Mouse (Mus musculus): ENCODE measurements at regions not wholly inside any gene's neighbourhood (a gene's known extent, or its start where the extent isn't known, plus 50 kb on each side); places are given as distances from the start of the nearest gene placed in this dataset.

DNA sequence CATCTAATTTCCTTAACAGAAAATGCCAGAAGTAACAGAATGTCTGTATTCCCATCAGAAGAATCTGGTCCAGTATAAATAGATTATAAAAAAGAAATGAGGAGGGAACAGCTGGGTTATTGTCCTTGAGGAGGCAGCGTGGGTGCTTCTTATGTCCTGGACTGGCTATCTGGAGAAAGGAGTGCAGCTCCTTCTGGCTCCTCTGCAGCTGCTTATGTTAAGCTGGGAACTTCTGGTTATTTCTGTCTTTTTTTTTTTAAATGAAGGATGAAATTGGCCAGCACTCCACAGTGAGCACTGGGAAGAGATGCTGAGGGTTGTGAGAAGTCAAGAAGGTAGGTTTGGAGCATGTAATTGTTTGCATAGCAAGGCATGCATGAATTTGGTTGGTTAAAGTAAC is 441.5 kb downstream of the Ebf1 start:
- DNase-seq (ENCODE audit: low spot score in 2 of 2), result peak in 1 of 2 experiments; percentile 20

GRCm38 (mm10) chr11:45066592-45066991 is 449.5 kb downstream of the Ebf1 start:
- DNase-seq (ENCODE audit: low spot score in 2 of 2), result no peak

DNA sequence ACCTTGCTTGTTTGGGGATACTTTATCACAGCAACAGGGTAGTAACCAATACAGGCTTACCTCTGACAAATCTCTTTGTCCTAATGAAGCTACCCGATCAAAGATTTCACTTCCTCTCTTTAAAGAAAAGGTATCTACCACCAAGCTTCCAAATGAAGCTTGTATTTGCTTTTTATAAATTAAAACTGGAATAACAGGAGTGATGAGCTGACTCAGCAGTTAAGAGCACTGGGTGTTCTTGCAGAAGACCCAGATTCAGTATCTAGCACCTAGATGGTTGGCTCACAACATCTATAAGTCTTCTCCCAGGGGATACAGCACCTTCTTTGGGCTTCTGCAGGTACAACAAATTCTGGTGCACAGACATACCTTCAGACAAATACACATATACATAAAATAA is 453.2 kb downstream of the Ebf1 start:
- DNase-seq (ENCODE audit: low spot score in 2 of 2), result no peak

DNA sequence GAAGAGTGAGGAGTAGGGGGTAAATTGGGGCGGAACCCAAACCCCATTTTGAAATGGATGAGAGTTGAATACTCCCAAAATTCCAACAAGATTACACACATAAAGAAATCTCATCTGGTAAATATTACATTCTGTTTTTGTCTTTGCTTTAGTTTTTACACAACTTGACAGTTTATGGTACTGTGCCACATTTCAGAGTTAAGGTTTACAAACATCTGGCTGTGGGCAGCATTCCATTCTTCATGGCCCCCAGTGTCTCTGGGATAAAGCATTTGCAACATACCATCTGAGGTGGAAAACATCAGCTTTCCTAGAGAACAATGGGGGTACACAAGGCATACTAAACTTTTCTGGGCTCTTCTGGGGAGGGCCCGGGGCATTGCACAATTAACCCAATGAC is 454.1 kb downstream of the Ebf1 start:
- DNase-seq (ENCODE audit: low spot score in 2 of 2), result no peak

DNA sequence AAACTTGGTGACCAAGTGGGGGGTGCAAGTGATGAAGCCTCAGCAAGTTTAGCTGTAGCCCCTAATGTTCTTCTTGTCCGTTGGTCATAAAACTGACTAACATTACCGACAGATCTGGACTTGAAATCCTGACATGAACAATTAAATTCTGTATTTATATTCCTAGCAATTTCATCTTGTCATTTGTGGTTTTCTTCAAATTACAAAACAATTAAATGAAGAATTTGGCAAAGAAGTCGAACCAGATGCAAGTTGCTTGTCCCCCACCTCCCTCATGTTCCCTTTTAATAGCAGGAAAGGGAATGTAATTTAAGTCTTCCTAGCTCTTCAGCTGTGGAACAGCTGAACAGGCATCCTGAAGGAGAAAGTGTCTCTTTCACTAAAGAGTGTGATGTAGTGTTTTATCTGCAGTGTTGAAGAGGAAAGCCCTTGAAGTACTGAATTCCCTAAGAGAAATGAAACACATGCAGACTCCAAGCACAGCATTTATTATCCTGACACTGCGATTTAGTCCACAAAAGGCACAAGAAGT is 467.5 kb downstream of the Ebf1 start:
- no peak for DNase-seq (ENCODE audit: low spot score in 2 of 2)

- DNase-seq (ENCODE audit: low spot score in 2 of 2), result no peak
Observed at GRCm38 (mm10) chr11:45085145-45085544, 468.0 kb downstream of the Ebf1 start.

DNA sequence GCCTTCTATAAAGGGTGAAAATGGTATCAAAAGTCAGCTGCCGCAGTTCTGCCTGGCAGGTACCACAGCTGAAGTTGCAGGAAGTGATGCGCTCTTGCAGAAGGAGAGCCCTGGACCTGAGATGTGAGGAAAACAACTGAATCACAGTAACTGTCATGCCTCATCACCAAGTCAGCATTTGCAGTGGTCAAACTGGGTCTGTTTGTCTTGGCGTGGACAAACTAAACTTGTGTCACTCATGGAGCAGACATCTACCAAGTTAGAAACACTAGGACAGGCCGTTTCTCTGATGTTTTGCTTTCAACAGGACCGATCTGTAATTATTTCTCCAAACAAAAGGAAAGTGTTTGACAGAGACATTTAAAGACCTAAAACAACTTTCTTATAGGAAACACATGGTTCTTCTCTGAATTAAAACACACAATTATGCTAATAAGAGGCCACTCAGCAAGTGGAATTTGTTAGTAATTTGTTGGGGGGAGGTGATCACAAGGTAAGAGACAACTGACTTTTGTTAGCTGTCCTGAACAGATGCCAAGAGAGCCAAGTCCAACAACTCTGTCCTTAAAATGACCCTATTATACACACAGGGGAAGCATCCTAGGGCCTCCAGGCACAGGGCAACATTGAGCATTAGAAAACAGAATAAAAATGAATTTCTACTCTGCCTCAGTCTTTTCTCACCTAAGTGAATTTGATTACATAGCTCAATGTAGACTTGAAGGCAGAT is 470.2 kb downstream of the Ebf1 start:
- DNase-seq (ENCODE audit: low spot score in 2 of 2), result no peak

DNA sequence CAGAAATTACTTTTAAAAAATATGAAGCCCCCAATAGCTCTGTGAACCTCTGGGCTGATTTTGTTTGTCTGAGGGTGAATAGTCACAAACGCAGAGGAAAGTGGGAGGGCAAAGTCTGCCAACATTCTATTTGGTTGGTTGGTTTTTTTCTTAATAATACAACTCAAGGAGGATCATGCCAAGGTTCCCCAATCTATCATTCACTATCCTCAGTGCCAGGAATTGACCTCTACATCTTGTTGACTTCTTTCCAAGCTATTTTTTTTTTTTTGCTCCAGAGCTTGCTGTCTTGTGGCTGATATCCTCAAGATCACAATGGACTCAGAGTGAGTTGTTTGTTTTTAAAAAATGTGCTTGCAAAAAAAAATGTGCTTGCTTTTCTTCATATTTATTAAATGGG is 471.2 kb downstream of the Ebf1 start:
- no peak for DNase-seq (ENCODE audit: low spot score in 2 of 2)

- no peak for DNase-seq (ENCODE audit: low spot score in 2 of 2)
Observed at GRCm38 (mm10) chr11:45089561-45089960, 472.4 kb downstream of the Ebf1 start.

DNA sequence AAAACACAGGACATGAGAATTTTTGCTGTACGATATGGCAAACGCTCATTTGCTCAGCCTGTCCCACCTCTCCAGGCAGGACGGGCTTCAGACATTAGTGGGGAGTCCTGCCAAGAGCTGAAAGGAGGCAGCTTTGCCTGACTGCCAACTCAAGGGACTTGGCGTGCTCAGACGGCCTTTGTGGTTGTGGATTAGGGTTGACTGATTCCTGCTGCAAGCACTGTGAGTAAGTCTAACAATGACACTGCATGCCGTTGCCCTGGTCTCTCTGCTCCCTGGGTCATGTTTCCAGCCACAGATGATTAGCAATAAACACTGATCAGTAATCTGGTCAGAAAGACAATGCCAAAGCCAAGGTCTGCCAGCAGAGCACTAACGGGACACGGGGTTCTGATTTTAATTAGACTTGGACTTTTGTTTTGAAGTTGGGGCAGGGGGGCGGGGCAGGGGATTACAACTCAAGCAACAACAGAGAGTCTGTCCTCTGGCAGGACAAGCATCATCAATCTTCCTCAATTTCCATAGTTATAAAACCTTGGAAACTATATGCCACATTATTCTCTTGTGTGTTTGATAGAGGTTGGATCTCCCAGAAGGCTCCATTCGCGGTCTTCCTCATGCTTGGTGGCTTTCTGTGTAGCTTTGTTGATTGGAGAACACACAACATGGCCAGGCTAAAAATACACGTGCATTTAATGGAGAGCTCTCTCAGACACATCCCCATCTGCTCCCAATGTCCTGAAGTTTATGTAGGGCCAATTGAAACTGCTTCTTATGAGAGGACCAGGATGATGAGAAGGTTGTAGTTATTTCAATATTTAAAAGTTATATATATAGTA is 486.6 kb downstream of the Ebf1 start:
- peak; percentile 45 to 49 for DNase-seq (ENCODE audit: low spot score in 2 of 2)

GRCm38 (mm10) chr11:45116702-45117101 is 499.6 kb downstream of the Ebf1 start:
- DNase-seq (ENCODE audit: low spot score in 2 of 2), result no peak

GRCm38 (mm10) chr11:45123276-45123675 is 506.2 kb downstream of the Ebf1 start:
- no peak for DNase-seq (ENCODE audit: low spot score in 2 of 2)

DNA sequence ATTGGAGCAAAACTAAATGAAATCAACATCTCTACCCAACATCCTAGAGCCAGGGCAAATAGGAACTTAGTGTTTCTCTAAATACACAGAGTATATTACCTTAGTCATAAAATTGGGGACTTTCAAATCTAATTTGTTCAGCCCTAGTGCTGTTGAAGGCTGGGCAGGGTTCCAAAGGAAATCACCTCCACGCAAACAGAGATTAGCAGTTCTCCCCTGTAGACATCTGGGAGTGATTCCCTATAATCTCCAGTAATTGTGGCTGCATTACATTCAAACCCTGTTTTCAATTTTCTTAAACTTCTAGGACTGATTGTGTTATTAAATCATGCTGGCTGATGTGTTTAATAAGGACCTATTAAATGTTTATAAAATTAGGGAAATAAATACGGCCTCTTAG is 519.7 kb downstream of the Ebf1 start:
- no peak for DNase-seq (ENCODE audit: low spot score in 2 of 2)

- DNase-seq (ENCODE audit: low spot score in 2 of 2), result no peak
Observed at GRCm38 (mm10) chr11:45138351-45138975, 521.3 kb downstream of the Ebf1 start.

GRCm38 (mm10) chr11:45140490-45140889 is 523.4 kb downstream of the Ebf1 start:
- no peak for DNase-seq (ENCODE audit: low spot score in 2 of 2)

GRCm38 (mm10) chr11:45154070-45154469 is 537.0 kb downstream of the Ebf1 start:
- DNase-seq (ENCODE audit: low spot score in 2 of 2), result no peak

GRCm38 (mm10) chr11:45154497-45154896 is 537.4 kb downstream of the Ebf1 start:
- no peak for DNase-seq (ENCODE audit: low spot score in 2 of 2)

DNA sequence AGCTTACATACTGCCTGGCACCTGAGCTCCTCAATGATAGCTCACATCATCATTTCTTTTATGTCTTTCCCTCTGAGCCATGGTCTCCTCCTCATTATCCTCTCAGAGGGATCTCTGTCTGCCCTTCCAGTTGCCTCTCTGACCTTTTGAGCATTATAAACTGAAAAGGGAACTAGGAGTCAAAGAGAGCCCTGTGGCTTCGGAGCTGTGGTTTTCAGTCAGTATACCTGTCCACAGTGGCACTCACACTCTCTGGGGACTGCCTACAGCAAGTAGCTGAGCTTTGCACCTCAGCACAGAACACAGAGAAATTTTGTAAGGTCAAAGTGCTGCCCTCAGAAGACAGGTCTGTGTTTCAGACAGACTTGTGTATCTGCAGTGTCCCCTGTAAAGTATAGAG is 538.7 kb downstream of the Ebf1 start:
- no peak for DNase-seq (ENCODE audit: low spot score in 2 of 2)

DNA sequence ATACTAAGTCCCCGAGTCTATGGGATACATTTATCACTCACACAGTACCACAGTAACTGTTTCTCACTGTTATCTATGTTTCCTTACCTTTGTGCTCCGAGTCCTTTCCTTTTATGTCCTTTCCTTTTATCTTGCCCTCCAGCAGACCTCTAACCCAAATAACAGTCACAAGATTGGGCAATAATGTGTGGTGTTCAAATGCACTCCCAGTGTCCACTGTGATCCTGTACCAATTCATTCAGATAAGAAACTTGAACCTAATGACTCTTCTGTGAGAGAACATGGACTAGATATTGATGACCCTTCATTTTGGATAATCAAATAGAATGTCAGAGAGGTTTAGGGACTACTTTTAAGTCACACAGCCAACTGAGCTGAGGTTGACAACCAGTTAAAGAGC is 541.2 kb downstream of the Ebf1 start:
- DNase-seq (ENCODE audit: low spot score in 2 of 2), result no peak

DNA sequence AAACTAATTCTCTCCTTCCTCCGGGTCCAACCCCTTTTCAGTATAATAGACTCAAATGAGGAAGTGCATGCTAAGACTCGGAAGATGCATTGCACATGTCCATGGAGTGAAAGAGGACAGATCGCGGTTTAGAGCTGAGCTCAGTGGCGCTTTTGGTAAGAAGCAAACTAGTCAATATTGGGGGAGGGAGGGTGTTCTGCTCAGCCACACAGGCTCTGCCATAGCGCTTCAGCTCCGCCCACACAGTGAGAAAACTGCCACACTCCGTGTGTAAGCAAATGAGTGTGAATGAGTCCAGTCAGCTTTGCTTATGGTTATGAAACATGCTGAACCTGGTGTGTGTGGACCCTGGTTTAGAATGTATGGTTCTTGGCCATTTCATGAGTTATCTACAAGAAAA is 543.8 kb downstream of the Ebf1 start:
- no peak for DNase-seq (ENCODE audit: low spot score in 2 of 2)

DNA sequence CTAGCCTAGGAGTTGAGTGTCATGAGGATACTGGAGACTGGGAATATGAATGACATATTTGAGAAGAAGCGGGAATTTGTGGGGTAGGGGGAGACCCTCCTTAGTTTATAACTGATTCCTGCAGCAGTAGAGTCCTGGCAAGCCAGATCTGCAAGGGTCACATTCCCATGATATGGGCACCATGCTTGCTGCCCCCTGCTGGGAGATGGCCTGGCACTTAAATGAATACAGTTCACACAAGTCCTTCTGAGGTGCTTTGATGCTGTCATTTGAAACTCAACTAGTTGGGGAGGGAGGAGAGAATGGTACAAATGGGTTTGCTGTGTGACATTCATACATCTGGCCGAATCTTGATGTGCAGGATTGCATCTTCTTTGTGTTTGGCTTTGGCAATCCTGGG is 556.4 kb downstream of the Ebf1 start:
- no peak for DNase-seq (ENCODE audit: low spot score in 2 of 2)

DNA sequence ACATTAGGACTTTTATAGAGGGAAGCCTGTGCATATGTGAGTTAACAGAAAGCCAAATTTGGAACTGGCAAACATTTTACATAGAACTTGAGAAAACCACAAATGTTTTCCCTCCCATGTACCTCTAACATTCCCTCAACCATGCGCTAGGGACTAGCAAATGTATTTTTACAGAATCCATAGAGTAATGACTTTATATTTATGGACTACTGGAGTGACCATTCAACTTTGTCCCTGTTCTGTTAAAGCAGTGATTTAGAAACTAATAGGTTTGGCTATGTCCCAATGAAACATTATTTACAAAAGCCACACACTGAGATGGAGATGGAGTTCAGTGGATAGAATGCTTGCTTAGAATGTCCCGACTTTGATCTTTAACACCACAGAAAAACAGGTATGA is 557.0 kb downstream of the Ebf1 start:
- DNase-seq (ENCODE audit: low spot score in 2 of 2), result no peak
